Mouse (Mus musculus): ENCODE results near the gene Ndnf.

- TF ChIP-seq GATA1 (IDR thresholded peaks at IDR 0.05; ENCODE audit: low read length) (no peak), TAL1 (IDR thresholded peaks at IDR 0.05; ENCODE audit: low read length) (no peak)
Measured at GRCm38 (mm10) chr6:65661272-65661671, 10.1 kb upstream of the Ndnf start.

Data from erythroblast, embryonic 14.5 days (primary cell).